Mouse (Mus musculus) lung, embryonic 14.5 days (tissue): ENCODE measurements at regions not wholly inside any gene's neighbourhood (a gene's known extent, or its start where the extent isn't known, plus 50 kb on each side); places are given as distances from the start of the nearest gene placed in this dataset.

Experiments used
- ATAC-seq: fragments of 200-750 bp; cut with Nextera tagmentation; 2 replicates; pipeline ENCODE4 v1.8.0; 2017; ENCODE audit warnings: mild to moderate bottlenecking, moderate TSS enrichment, moderate library complexity; ENCODE audit not compliant: insufficient read depth
- DNase-seq: peaks from one replicate; pipeline ENCODE4 v3.0.0-alpha.2; 2015
- H3K27ac ChIP-seq: fragments of 300-500 bp; sonication (generic); 2 replicates; pipeline ENCODE4 v1.5.1; 2014; ENCODE audit warnings: low read depth, mild to moderate bottlenecking, moderate library complexity
- H3K27me3 ChIP-seq: fragments of 300-500 bp; sonication (generic); 2 replicates; pipeline ENCODE4 v1.6.1; 2014; ENCODE audit warnings: low read length, control low read depth; ENCODE audit not compliant: insufficient read depth
- H3K36me3 ChIP-seq: fragments of 300-500 bp; sonication (generic); 2 replicates; pipeline ENCODE4 v1.6.1; 2014; ENCODE audit warnings: control low read depth; ENCODE audit not compliant: insufficient read depth
- H3K4me1 ChIP-seq: fragments of 300-500 bp; sonication (generic); 2 replicates; pipeline ENCODE4 v1.6.1; 2014; ENCODE audit warnings: antibody characterized with exemption, control low read depth; ENCODE audit not compliant: insufficient read depth
- H3K4me2 ChIP-seq: fragments of 300-500 bp; sonication (generic); 2 replicates; pipeline ENCODE4 v1.6.1; 2014; ENCODE audit warnings: mild to moderate bottlenecking
- H3K4me3 ChIP-seq: fragments of 300-500 bp; sonication (generic); 2 replicates; pipeline ENCODE4 v1.5.1; 2014; ENCODE audit warnings: low read depth, low read length
- H3K9ac ChIP-seq: fragments of 300-500 bp; sonication (generic); 2 replicates; pipeline ENCODE4 v1.6.1; 2014
- H3K9me3 ChIP-seq: fragments of 300-500 bp; sonication (generic); 2 replicates; pipeline ENCODE4 v1.6.1; 2016; ENCODE audit warnings: low read depth, low read length, control low read depth
- CTCF ChIP-seq: IDR thresholded peaks from 2 replicates; pipeline ENCODE4 v1.5.1; 2016; ENCODE audit warnings: antibody characterized with exemption, low read depth
- WGBS: fragments of 180-500 bp; shearing (Covaris S2); extraction: QIAGEN DNeasy Blood & Tissue Kit; methylation state at CpG from one replicate; pipeline ENCODE4 v1.1.7; 2014; 5-methylcytosine and 5-hydroxymethylcytosine counted together

DNA sequence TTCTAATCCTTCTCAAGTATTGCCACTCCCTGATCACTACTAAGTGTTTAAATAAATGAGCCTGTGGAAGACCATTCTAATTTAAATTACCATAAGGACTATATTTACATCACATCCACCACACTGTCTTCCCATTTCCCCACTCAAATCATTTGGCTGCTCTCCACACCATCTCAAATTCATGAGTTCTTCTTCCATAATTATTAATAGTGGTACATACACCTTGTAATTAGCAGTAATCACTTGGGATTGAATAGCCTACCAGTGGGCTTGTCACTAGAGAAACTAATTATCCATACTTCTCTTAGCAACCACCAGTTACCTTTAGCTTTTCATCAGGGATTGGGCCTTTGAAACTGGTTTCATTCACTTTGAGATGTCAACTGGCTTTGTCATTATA is 612.3 kb upstream of the Stxbp6 start:
- Histone ChIP-seq H3K36me3 (no peaks in the 10 kb centered on the region), H3K9ac (no peak overlapping the region), H3K9me3 (no peaks in the 10 kb centered on the region), H3K4me1 (no peaks in the 10 kb centered on the region), H3K4me2 (no peak overlapping the region), H3K27ac (no peak overlapping the region), H3K4me3 (no peak overlapping the region), H3K27me3 (no peaks in the 10 kb centered on the region)
- DNase-seq (no peak), ATAC-seq (no peak)
- TF ChIP-seq CTCF = no peak

DNA sequence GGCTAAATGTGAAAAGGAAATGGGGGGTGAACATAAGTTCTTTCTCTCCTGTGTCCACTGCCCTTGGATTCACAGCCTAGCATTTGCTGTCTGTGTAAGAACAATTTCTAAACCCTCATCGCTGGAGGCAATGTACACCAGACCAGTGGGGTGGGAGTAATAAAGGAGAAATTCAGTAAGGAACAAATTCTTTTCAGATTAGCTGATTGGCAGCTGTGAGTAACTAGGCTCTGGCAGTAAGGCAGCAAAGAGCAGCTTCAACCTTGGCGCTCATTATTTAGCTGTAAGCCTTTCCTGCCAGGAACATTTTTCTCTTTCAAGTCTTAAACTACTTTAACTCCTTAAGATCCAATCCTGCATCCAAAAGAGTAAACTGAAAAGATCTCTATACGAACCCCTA is 597.9 kb upstream of the Stxbp6 start:
- no peak for ATAC-seq
- Histone ChIP-seq H3K4me1 (no peaks in the 10 kb centered on the region), H3K36me3 (no peaks in the 10 kb centered on the region), H3K4me3 (no peak overlapping the region), H3K4me2 (no peak overlapping the region), H3K9ac (no peak overlapping the region), H3K27me3 (no peaks in the 10 kb centered on the region), H3K27ac (no peak overlapping the region), H3K9me3 (no peaks in the 10 kb centered on the region)
- no peak for TF ChIP-seq CTCF
- 44% methylated on average over 3 of the region's 3 CpGs for WGBS
- DNase-seq = peak; percentile 2

GRCm38 (mm10) chr12:45671554-45671948 is 597.0 kb upstream of the Stxbp6 start:
- Histone ChIP-seq H3K36me3 (no peaks in the 10 kb centered on the region), H3K4me2 (no peak overlapping the region), H3K27ac (no peak overlapping the region), H3K27me3 (no peaks in the 10 kb centered on the region), H3K9me3 (no peaks in the 10 kb centered on the region), H3K9ac (no peak overlapping the region), H3K4me1 (no peaks in the 10 kb centered on the region), H3K4me3 (no peak overlapping the region)
- no peak for TF ChIP-seq CTCF
- DNase-seq (no peak), ATAC-seq (no peak)
- WGBS = 57% methylated on average over 4 of the region's 4 CpGs

- no peak for ATAC-seq
- no peak overlapping the region for H3K9ac ChIP-seq
- H3K9me3 ChIP-seq = no peaks in the 10 kb centered on the region
- H3K27me3 ChIP-seq = no peaks in the 10 kb centered on the region
- no peaks in the 10 kb centered on the region for H3K36me3 ChIP-seq
- 65% methylated on average over 13 of the region's 13 CpGs for WGBS
- no peak overlapping the region for H3K4me3 ChIP-seq
- no peak for TF ChIP-seq CTCF
- DNase-seq = no peak
- no peak overlapping the region for H3K27ac ChIP-seq
- H3K4me1 ChIP-seq = no peaks in the 10 kb centered on the region
- no peak overlapping the region for H3K4me2 ChIP-seq
These were observed 596.5 kb upstream of the Stxbp6 start for GRCm38 (mm10) chr12:45670874-45671553.

DNA sequence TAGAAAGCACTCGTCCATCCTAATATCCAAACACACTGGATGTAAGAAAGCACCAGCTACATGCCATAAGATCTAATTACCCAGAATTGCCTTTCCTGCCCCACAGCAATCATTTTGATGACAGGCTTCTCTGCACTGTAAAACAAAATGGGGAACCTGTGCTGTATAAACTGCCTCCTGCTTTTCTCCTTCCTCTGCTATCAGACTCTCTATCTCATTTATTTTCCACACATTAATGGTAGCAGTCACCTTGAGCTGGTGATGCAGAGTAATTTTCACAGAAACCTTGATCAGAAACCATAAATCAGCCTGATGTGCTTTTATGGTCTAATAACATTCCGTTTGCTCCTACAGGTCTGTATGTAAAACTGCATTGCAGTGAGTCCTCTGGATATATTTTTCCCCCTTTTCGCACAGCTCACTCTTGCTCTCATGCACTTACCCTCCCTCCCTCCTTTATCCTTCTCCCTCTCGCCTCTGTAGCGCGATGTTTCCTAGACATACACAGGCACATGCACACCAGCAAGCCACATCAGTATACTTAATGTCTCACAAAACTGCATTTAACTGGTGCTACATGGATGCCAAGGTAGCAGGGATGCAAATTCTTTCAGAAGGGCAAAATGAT is 595.9 kb upstream of the Stxbp6 start:
- no peak overlapping the region for H3K4me2 ChIP-seq
- no peaks in the 10 kb centered on the region for H3K36me3 ChIP-seq
- DNase-seq (no peak), ATAC-seq (no peak)
- H3K27me3 ChIP-seq = no peaks in the 10 kb centered on the region
- H3K4me3 ChIP-seq = no peak overlapping the region
- H3K4me1 ChIP-seq = no peaks in the 10 kb centered on the region
- no peak for TF ChIP-seq CTCF
- WGBS = 76% methylated on average over 6 of the region's 6 CpGs
- H3K9ac ChIP-seq = no peak overlapping the region
- no peak overlapping the region for H3K27ac ChIP-seq
- H3K9me3 ChIP-seq = no peaks in the 10 kb centered on the region

GRCm38 (mm10) chr12:45659612-45660011 is 585.1 kb upstream of the Stxbp6 start:
- no peak overlapping the region for H3K27ac ChIP-seq
- ATAC-seq = no peak
- no peak overlapping the region for H3K4me3 ChIP-seq
- TF ChIP-seq CTCF = no peak
- H3K4me2 ChIP-seq = no peak overlapping the region
- no peaks in the 10 kb centered on the region for H3K36me3 ChIP-seq
- H3K9me3 ChIP-seq = no peaks in the 10 kb centered on the region
- no peak for DNase-seq
- no peak overlapping the region for H3K9ac ChIP-seq
- H3K27me3 ChIP-seq = no peaks in the 10 kb centered on the region
- no peaks in the 10 kb centered on the region for H3K4me1 ChIP-seq

DNA sequence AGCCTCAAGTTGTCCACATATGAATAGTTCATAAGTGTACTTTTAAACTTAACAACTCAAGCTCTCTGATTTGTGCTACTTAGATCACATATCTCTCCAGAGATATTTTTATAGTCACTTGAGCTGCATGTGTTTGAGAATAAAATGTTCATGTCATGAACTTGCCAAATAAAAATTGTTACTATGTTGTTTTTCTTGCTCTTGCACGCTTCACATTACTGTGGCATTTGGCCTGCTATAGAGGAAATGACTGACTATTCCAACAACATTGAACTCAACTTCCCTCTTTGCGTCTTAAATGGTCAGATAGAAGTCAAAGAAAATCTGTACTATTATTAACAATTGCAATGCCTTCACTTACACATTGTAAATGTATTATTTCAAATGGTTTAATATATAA is 582.1 kb upstream of the Stxbp6 start:
- no peaks in the 10 kb centered on the region for H3K4me1 ChIP-seq
- H3K27ac ChIP-seq = no peak overlapping the region
- WGBS = 70% methylated on average over 2 of the region's 2 CpGs
- ATAC-seq = no peak
- H3K9me3 ChIP-seq = no peaks in the 10 kb centered on the region
- H3K4me2 ChIP-seq = no peak overlapping the region
- no peaks in the 10 kb centered on the region for H3K36me3 ChIP-seq
- TF ChIP-seq CTCF = no peak
- H3K9ac ChIP-seq = no peak overlapping the region
- no peak for DNase-seq
- H3K27me3 ChIP-seq = no peaks in the 10 kb centered on the region
- no peak overlapping the region for H3K4me3 ChIP-seq
